Mouse (Mus musculus): ENCODE measurements around the gene Ackr3.

Gene Ackr3

GRCm38 (mm10) chr1:90203783-90204690, at the start of gene Ackr3:
Gene Ackr3, plus strand, starts transcription at chr1:90203980.
- DNase-seq = peak; percentile 34 to 39

DNA sequence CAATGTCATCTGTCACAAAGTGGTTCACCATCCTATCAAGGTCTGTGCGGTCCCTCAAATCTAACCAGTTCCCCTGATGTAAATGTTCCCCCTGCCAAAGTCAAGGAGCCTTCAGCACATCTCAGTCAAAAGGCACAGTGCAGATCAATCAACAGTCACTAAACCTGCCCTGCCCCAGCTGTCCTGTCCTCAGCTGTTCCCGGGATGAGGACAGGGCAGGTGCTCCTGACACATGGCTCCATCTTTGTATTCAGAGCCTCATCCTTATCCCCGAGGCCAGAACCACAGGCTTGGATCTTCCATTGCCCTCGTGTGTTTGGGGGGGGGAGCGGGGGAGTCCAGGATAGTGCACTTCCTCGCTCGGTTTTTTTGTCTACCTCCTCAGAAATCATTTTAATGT, 47.2 kb upstream of the Ackr3 start:
- no peak for DNase-seq

- no peak for DNase-seq
These were observed 43.9 kb upstream of the Ackr3 start for GRCm38 (mm10) chr1:90159927-90160326.

- DNase-seq = no peak
These were observed 42.2 kb upstream of the Ackr3 start for GRCm38 (mm10) chr1:90161623-90162022.

DNA sequence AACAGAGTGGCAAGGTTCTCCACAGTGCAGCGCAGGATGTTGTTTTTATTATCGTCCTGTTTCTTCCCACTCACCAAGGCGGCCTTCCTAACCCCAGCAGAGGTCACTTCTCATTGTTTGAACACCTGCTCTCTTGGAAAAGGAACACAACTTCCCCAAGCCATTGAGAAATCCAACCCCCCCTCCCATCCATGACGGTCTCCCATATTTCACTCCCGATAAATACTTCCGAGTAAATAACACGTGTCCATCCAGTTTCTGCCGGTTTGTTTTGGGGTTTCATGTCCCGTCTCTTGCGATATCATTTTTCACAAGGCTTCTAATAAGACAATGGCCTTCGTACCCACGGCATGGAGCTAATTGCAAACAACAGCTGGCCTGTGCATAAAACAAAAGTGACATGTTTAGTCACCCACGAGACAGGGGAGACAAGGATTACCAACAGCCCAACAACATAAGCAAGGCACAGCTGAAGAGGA, 41.4 kb upstream of the Ackr3 start:
- DNase-seq = no peak

GRCm38 (mm10) chr1:90163161-90163560, 40.6 kb upstream of the Ackr3 start:
- no peak for DNase-seq

DNA sequence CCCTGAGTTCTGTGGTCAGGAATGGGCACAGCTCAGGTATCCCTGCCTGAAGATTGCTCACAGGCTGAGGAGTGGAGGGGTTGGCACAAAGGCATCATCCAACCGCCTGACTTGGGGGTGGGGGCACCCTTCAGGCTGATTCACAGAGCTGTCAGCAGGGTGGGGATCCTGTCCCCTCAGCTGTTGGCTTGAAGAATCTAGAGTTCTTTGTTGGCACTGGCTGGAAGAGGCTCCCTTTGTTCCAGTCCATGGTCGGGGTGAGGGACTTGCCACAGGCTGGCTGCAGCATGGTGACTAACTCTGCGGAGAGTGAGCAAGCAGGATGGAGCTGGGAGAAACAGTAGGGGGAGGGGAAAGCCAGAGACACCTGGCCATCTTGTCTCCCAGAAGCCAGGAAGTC, 39.5 kb upstream of the Ackr3 start:
- DNase-seq = no peak

GRCm38 (mm10) chr1:90174338-90174737, 29.4 kb upstream of the Ackr3 start:
- DNase-seq = no peak

DNA sequence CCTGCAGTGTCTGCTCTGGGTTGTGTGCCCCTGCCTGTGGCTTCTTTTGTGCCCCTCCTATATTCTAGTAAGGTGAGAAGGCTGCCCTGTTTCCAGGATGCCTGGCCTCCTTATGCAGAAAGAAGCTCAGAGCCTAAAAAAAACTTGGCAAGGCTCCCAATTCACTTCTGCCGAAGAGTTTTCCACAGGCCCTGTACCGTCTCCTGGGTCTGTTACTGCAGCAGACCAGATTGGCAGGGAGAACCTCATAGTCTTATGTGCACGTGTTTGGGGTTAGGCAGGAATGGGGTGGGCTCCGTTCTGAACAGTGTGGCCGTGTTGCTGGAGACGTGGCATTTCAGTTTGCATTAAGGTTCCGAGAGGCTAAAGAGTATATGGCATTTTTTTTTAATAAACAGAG, 27.6 kb upstream of the Ackr3 start:
- DNase-seq = no peak

- DNase-seq = no peak
These were observed 26.2 kb upstream of the Ackr3 start for GRCm38 (mm10) chr1:90177565-90177964.

DNA sequence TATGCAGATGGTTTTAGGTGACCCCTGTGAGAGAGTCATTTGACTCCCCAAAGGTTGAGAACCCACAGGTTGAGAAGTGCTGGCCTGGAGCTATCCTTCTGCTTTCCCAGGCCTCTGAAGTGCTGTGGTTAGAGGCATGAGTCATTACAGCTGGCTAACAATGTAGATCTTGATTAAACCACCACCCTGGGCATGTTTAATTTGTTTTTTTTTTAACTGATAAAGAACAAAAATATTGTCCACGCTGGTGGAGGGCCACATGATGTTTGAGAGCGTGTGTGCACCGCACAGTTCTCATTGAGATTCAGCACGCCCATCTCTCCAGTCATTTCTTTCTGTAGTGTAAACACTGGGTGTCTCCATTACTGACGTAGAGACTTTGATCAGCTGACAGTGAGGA, 25.8 kb upstream of the Ackr3 start:
- no peak for DNase-seq

GRCm38 (mm10) chr1:90180479-90180878, 23.3 kb upstream of the Ackr3 start:
- DNase-seq = no peak

DNA sequence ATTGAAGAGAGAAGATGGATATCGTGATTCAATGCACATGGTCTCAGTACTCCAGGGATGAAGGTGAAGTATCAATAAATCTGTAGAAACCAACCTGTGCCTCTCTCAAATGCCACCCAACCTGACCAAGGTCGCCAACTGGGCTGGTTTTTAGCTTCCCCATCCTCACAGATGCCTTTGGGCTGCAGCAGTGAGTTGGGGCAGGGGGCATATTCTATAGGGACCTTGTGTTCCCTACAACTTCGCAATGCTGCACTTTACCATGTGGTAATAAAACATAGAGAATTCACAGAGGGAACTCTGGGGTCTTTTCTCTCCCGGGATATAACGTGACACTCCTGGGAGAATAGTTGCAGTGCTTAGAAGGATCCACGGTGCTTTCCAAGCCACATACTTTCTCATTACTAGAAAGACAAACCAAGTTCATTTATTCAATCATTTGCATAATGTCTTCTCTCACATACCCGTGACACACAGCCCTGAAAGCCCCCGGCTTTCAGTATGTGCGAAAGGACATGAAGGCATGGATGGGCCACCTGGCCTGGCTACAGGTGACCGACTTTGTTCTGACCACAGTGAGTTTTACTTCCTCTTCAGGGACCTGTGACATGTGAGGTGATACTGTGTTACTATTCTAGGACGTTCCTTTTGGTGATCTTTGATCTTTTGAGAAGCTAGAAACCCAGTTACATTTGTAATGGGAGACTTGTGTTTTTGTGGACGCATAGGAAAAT, 22.6 kb upstream of the Ackr3 start:
- DNase-seq = no peak

- DNase-seq = no peak
These were observed 21.3 kb upstream of the Ackr3 start for GRCm38 (mm10) chr1:90182521-90182920.

DNA sequence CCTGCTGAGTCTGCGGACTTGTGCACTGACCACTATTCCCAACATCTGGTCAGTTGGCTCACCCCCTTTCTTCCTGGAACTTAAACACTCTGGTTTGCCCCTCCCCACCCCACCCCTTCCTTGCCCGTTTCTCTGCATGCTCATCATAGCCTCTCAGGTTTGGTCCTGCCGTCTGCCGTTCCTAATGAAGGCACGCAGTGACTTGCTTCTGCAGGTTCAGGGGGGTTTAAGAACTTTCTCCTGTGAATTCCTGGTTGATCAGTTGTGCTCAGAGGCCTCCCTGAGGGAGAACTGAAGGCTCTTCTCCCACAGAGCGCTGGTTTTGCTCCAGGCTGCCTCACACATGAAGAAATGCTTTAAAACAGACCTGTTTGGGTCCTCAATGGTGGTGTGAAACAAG, 20.2 kb upstream of the Ackr3 start:
- no peak for DNase-seq

- DNase-seq = no peak
These were observed 17.6 kb upstream of the Ackr3 start for GRCm38 (mm10) chr1:90186173-90186572.

DNA sequence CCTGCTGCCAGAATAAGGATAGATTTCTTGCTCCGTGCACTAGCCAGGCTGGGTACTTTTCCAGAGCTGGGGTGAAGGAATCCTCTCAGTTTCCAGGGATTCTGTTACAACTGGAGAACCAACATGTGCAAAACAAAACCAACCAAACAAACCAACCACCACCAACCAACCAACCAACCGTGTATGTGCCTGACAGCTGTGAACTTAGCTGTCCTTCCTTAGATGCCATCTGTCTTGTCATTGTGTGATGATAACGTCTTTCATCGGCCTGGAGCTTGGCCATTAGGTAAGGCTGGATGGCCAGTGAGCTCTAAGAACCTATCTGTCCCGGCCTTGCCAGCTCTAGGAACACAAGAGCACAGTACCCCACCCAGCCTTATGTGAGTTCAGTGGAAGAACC, 16.9 kb upstream of the Ackr3 start:
- DNase-seq = no peak

DNA sequence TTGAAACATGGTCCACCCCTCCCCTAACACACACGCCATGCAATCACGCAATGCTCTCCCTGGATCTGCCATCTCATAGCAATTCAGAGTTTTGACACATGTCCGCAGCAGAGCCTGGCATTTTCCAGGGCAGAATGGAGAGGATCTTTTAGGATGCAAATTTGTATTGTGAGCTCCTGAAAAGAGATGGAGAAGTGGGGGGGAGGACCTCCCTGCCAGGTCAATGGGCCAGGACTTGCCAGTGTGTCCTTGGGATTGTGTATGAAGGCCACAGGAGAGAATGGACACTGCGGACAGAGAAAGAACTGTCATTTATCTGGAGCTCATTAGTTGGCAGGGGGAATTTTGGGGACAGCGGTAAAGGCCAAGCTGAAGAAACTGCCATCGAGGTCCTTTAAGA, 14.7 kb upstream of the Ackr3 start:
- no peak for DNase-seq

GRCm38 (mm10) chr1:90201246-90201645, 2.5 kb upstream of the Ackr3 start:
- no peak for DNase-seq

DNA sequence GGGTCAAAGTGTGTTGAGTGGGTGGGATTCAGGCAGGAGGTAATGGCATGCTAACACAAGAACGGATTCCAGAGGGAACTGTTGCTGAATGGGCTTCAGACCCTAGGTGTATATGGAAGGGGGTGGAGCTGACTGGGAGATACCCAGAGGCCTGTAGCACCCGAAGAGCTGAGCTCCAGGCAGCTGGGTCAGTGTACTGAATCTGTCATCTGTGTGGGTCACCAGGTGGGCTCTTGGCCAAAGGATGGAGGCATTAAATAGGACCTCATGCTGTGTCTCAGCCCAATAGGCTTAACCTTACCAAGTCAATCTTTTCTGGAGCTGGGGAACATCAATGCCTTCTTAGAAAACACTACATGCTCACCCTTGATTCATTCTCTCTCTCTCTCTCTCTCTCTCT, 2.1 kb upstream of the Ackr3 start:
- no peak for DNase-seq

- DNase-seq = no peak
These were observed 1.4 kb upstream of the Ackr3 start for GRCm38 (mm10) chr1:90202207-90202978.

- DNase-seq = no peak
These were observed 439 bp upstream of the Ackr3 start for GRCm38 (mm10) chr1:90203341-90203740.

DNA sequence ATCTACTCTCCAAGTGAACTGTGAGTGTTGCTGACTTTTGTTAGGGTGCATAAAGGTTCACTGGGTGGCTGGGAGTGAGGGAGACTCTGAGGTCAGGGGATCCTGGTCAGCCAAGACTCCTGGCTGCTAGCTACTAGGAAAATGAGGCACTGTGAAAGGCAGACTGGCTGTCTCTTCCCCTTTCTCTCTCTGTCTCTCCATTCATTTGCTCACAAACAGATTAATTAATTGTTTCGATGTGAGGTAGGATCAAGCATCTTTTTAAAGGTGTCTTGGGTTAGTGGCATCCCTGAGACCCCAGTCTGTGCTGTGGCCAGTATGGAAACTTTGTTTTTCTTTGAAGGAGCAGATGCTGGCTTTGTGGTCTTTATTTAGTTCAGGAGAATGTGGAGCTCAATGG, 1.0 kb downstream of the Ackr3 start:
- DNase-seq = no peak
